Comparison of ENCODE assay signal across 10 mouse cellular contexts in the genomic region with DNA sequence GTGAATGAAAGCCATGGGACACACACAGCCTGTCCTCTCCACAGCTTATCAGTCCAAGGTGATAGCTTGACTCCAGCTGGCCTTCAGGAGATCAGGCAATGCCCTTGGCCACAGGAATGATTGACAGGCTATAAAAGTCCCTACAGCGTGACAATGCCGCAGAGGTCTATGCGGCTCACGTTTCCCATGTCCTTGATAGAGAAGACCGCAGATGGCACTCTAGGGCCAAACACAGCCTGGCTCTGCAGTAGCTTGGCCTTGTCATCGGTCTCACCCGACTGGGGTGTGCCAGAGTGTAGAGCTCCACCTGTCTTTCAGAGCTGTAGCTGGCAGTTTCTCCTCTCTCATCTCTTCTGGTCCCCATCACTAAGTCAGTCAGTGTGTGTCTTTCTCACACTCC. TPM values are rescaled to one million over a fixed set of nuclear protein-coding genes. Genes with fewer than 3 reads are reported as not detected.
A peak's percentile ranks its signal among the peaks of the same experiment; 100 is the strongest.
DNase-seq lines count a peak whose midpoint lies in the region; ATAC-seq and TF ChIP-seq lines count a peak whose summit lies in the region.
"Had no signal": no experiment of that assay in that cellular context is flagged by ENCODE, and none has a peak within 500 bp of the region (broad histone marks: within the 10 kb centered on the region; RNA-seq: fewer than 3 reads in every experiment).

No protein-coding gene starts in this region.

- H3K27me3 ChIP-seq in heart, adult 2 months (ENCODE audit: control insufficient read depth, insufficient read depth, low read length) = no peaks in the 10 kb centered on the region
- H3K27me3 ChIP-seq in hindbrain, postnatal 0 days (ENCODE audit: insufficient read depth, low read length) = no peaks in the 10 kb centered on the region
- no peaks in the 10 kb centered on the region for H3K27me3 ChIP-seq in liver, embryonic 12.5 days (replicated peaks)
- H3K27me3 ChIP-seq: lung, embryonic 15.5 days had no signal

- no peaks in the 10 kb centered on the region; the same call in 1 of the 2 replicates for H3K4me1 ChIP-seq in heart, adult 2 months (ENCODE audit: control insufficient read depth, insufficient read depth, low read length)
- peaks cover 13% of the 10 kb centered on the region for H3K4me1 ChIP-seq in hindbrain, postnatal 0 days (ENCODE audit: insufficient read depth, low read length)
- no peaks in the 10 kb centered on the region for H3K4me1 ChIP-seq in liver, embryonic 12.5 days
- H3K4me1 ChIP-seq: lung, embryonic 15.5 days had no signal

- TF ChIP-seq CTCF in heart, adult 2 months (IDR thresholded peaks at IDR 0.05) = peak; percentile 71
- TF ChIP-seq CTCF in hindbrain, postnatal 0 days (IDR thresholded peaks at IDR 0.05; ENCODE audit: low read depth) = peak; percentile 35

- peak; percentile 35 to 64 for DNase-seq in heart, adult 2 months
- no peak for DNase-seq in heart, postnatal 36 days
- peak; percentile 15 to 30 for DNase-seq in adrenal gland, postnatal 36 days
- DNase-seq in cerebellum, postnatal 10 days = peak; percentile 76 to 78
- peak; percentile 52 for DNase-seq in hindbrain, postnatal 0 days (ENCODE audit: low spot score)
- no peak for DNase-seq in embryo, embryonic 10.5 days (ENCODE audit: low spot score)
- DNase-seq: kidney, adult 2 months had no signal

- intact Hi-C loops in heart, adult 2 months (cut with DNase I) = no loop called here
- intact Hi-C loops in heart, postnatal 36 days (cut with DNase I) = loop anchor here (5.0 kb wide), 1 partner anchor 99 kb away; no protein-coding TSS in a partner anchor

- TF ChIP-seq POLR2A in heart, adult 2 months (IDR thresholded peaks at IDR 0.05; ENCODE audit: insufficient read depth, low read depth, low read length) = no peak

- H3K4me3 ChIP-seq in heart, adult 2 months = no peak overlapping the region
- H3K4me3 ChIP-seq in hindbrain, postnatal 0 days (ENCODE audit: low read length) = no peak overlapping the region
- H3K4me3 ChIP-seq in liver, embryonic 12.5 days = no peak overlapping the region
- H3K4me3 ChIP-seq: lung, embryonic 15.5 days had no signal

- no peaks in the 10 kb centered on the region for H3K9me3 ChIP-seq in hindbrain, postnatal 0 days (ENCODE audit: low read length)
- no peaks in the 10 kb centered on the region for H3K9me3 ChIP-seq in liver, embryonic 12.5 days (replicated peaks)
- H3K9me3 ChIP-seq: lung, embryonic 15.5 days had no signal

- H3K79me2 ChIP-seq in heart, adult 2 months (replicated peaks; ENCODE audit: control insufficient read depth, insufficient read depth, low read length) = no peaks in the 10 kb centered on the region

- ATAC-seq in hindbrain, postnatal 0 days = peak; percentile 24
- no peak for ATAC-seq in liver, embryonic 12.5 days

- TF ChIP-seq EP300 in heart, adult 2 months (IDR thresholded peaks at IDR 0.05; ENCODE audit: insufficient read depth, low read depth, low read length) = peak; percentile 52; the same call in 1 of the 2 replicates

- H3K9ac ChIP-seq in heart, adult 2 months (ENCODE audit: low read depth, low read length) = no peak overlapping the region
- no peak overlapping the region for H3K9ac ChIP-seq in hindbrain, postnatal 0 days (replicated peaks; ENCODE audit: low read length)
- no peak overlapping the region for H3K9ac ChIP-seq in liver, embryonic 12.5 days
- H3K9ac ChIP-seq: lung, embryonic 15.5 days had no signal

- H3K27ac ChIP-seq in heart, adult 2 months = peak overlapping the region; percentile 84
- H3K27ac ChIP-seq in hindbrain, postnatal 0 days = peak overlapping the region; percentile 81
- H3K27ac ChIP-seq in liver, embryonic 12.5 days = no peak overlapping the region
- H3K27ac ChIP-seq: lung, embryonic 15.5 days had no signal

- WGBS in heart, adult 2 months = 54% methylated on average over 7 of the region's 7 CpGs
- 64% methylated on average over 7 of the region's 7 CpGs for WGBS in hindbrain, postnatal 0 days
- WGBS in liver, embryonic 12.5 days (ENCODE audit: insufficient replicate concordance) = 69% methylated on average over 7 of the region's 7 CpGs

- H3K36me3 ChIP-seq in heart, adult 2 months (ENCODE audit: control insufficient read depth, insufficient read depth, low read length) = no peaks in the 10 kb centered on the region
- H3K36me3 ChIP-seq in hindbrain, postnatal 0 days (ENCODE audit: insufficient read depth, low read length) = peaks cover 4% of the 10 kb centered on the region
- H3K36me3 ChIP-seq in liver, embryonic 12.5 days = no peaks in the 10 kb centered on the region
- H3K36me3 ChIP-seq: lung, embryonic 15.5 days had no signal

- no peak overlapping the region for H3K4me2 ChIP-seq in hindbrain, postnatal 0 days (ENCODE audit: low read depth, low read length)
- no peak overlapping the region for H3K4me2 ChIP-seq in liver, embryonic 12.5 days
- H3K4me2 ChIP-seq: lung, embryonic 15.5 days had no signal

RNA-seq across cellular contexts. Expression of a gene that starts 52.5 kb away (rescaled TPM):
- 10 to 100 TPM; 82.3 to 99.7 TPM for total RNA-seq in heart, adult 2 months (2021)
- 72.3 and 73.8 TPM in 2 replicates for polyA plus RNA-seq in heart, adult 2 months (2012; rRNA removed)
- total RNA-seq in heart, postnatal 36 days (2021) = 10 to 100 TPM; 81.6 to 82.0 TPM
- total RNA-seq in adrenal gland, postnatal 36 days (2021) = 10 to 100 TPM; 29.2 to 74.8 TPM
- total RNA-seq in hindbrain, postnatal 0 days (2014; rRNA removed) = 9.8 and 14.0 TPM in 2 replicates
- polyA plus RNA-seq in hindbrain, postnatal 0 days (2015; fragmentation: Nextera tagmentation; extraction: Ambion mirVana) = 8.7 and 9.2 TPM in 2 replicates
- 1.7 and 2.1 TPM in 2 replicates for polyA plus RNA-seq in liver, embryonic 12.5 days (2016; fragmentation: Nextera tagmentation; extraction: Ambion mirVana)
- total RNA-seq: MEL had no signal

Comparison
In these comparisons a context has a peak if more than half of its experiments do, and no peak if none do; other contexts are left out.
1. DNase-seq: peak in heart, adult 2 months (2 of 2), adrenal gland, postnatal 36 days (2 of 2), cerebellum, postnatal 10 days (2 of 2) and hindbrain, postnatal 0 days (single experiment); none in heart, postnatal 36 days (0 of 2) and embryo, embryonic 10.5 days (single experiment).